Mouse (Mus musculus): Measurements from ENCODE around the gene Hoxc8. TPM values are rescaled to one million over a fixed set of nuclear protein-coding genes. Genes with fewer than 3 reads are reported as not detected.
A peak's percentile ranks its signal among the peaks of the same experiment; 100 is the strongest.

Gene Hoxc8
- total and polyA plus RNA-seq, 3 experiments, result 0.31 to 1.7 TPM; not detected in 1

- TF ChIP-seq E2F4 (IDR thresholded peaks at IDR 0.05; ENCODE audit: borderline replicate concordance, low read depth, low read length) (no peak), HCFC1 (IDR thresholded peaks at IDR 0.05; ENCODE audit: low read depth, low read length) (peak; percentile 77), EP300 (IDR thresholded peaks at IDR 0.05; ENCODE audit: low read depth in 1 of 2, low read length in 2 of 2) (peak in 1 of 2 experiments; percentile 35; a peak in 1 of 4 replicates), POLR2AphosphoS2 (IDR thresholded peaks at IDR 0.05; ENCODE audit: low read length) (no peak), MXI1 (IDR thresholded peaks at IDR 0.05; ENCODE audit: low read depth, low read length) (peak; percentile 77; the same call in 1 of the 2 replicates)
Measured at GRCm38 (mm10) chr15:102965892-102966775, 24.3 kb upstream of the Hoxc8 start (continued).

DNA sequence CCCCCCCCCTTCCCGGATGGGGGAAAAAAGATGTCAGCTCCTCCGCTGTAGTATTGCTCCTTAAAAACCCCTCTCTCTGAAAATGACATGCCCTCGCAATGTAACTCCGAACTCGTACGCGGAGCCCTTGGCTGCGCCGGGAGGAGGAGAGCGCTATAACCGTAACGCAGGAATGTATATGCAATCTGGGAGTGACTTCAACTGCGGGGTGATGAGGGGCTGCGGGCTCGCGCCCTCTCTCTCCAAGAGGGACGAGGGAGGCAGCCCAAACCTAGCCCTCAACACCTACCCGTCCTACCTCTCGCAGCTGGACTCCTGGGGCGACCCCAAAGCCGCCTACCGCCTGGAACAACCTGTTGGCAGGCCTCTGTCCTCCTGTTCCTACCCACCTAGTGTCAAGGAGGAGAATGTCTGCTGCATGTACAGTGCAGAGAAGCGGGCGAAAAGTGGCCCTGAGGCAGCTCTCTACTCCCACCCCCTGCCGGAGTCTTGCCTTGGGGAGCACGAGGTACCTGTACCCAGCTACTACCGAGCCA, 23.6 kb upstream of the Hoxc8 start, which contains the start of gene Hoxc10:
Hoxc10 (plus strand) TSS at position 21 of the 536 bp plus-strand sequence.
- H3K9me3 ChIP-seq (replicated peaks; ENCODE audit: insufficient read depth, low read length), result no peaks in the 10 kb centered on the region
- H3K9ac ChIP-seq (ENCODE audit: control insufficient read depth, low read depth, low read length, poor library complexity, severe bottlenecking), result peak within 1 kb of the TSS; percentile 93
- DNase-seq (ENCODE audit: low read depth, low spot score), result peak; percentile 87
- peak within 1 kb of the TSS; percentile 82 for H3K27ac ChIP-seq (ENCODE audit: control insufficient read depth, low read depth, low read length)
- H3K79me2 ChIP-seq (ENCODE audit: control insufficient read depth, insufficient read depth, low read length, poor library complexity), result peaks cover 31% of the 10 kb centered on the region
- H3K27me3 ChIP-seq (ENCODE audit: control insufficient read depth in 1 of 2, insufficient read depth in 2 of 2, low read length in 2 of 2), result peaks cover 8 to 15% of the 10 kb centered on the region in 2 experiments
- peaks cover 12 to 19% of the 10 kb centered on the region in 2 experiments for H3K4me1 ChIP-seq (ENCODE audit: control insufficient read depth in 1 of 2, insufficient read depth in 2 of 2, low read length in 2 of 2)
- H3K36me3 ChIP-seq (ENCODE audit: control insufficient read depth in 1 of 2, insufficient read depth in 2 of 2, low read length in 2 of 2), result peaks cover 0 to 18% of the 10 kb centered on the region in 2 experiments; a peak in 2 of 4 replicates
- peak within 1 kb of the TSS; percentile 84 to 97 for H3K4me3 ChIP-seq (ENCODE audit: control insufficient read depth in 1 of 2, insufficient read depth in 1 of 2, low read depth in 2 of 2, low read length in 2 of 2)
- TF ChIP-seq POLR2AphosphoS5 (IDR thresholded peaks at IDR 0.05; ENCODE audit: borderline replicate concordance, low read depth, low read length) (no peak), CHD2 (IDR thresholded peaks at IDR 0.05; ENCODE audit: low read length) (no peak), TCF12 (IDR thresholded peaks at IDR 0.05; ENCODE audit: low read depth, low read length) (peak; percentile 3; the same call in 1 of the 2 replicates), MEF2A (IDR thresholded peaks at IDR 0.05; ENCODE audit: extremely low read depth, insufficient replicate concordance, low read depth, low read length, poor library complexity, severe bottlenecking) (no peak), ETS1 (IDR thresholded peaks at IDR 0.05; ENCODE audit: low read depth, low read length) (no peak), USF2 (IDR thresholded peaks at IDR 0.05; ENCODE audit: borderline replicate concordance in 1 of 2, insufficient read depth in 1 of 2, low read depth in 1 of 2, low read length in 2 of 2) (no peak), GABPA (IDR thresholded peaks at IDR 0.05; ENCODE audit: low read depth, low read length) (no peak), MYC (IDR thresholded peaks at IDR 0.05; ENCODE audit: low read depth, low read length) (no peak), RCOR1 (IDR thresholded peaks at IDR 0.05; ENCODE audit: low read depth, low read length) (no peak), UBTF (IDR thresholded peaks at IDR 0.05; ENCODE audit: borderline replicate concordance, insufficient read depth, low read depth, low read length) (no peak), MYB (IDR thresholded peaks at IDR 0.05; ENCODE audit: low read depth, low read length) (0 out of 2 replicates have a peak, but pooled peaks have one; percentile 6), MAX (IDR thresholded peaks at IDR 0.05; ENCODE audit: low read length) (peak; percentile 76), RAD21 (IDR thresholded peaks at IDR 0.05; ENCODE audit: low read depth, low read length) (no peak), SIN3A (IDR thresholded peaks at IDR 0.05; ENCODE audit: low read length) (no peak; the same call in 1 of the 2 replicates), MAZ (IDR thresholded peaks at IDR 0.05; ENCODE audit: low read depth, low read length) (peak; percentile 92), CTCF (IDR thresholded peaks at IDR 0.05 in 2 of 3, conservative IDR thresholded peaks at IDR 0.05 in 1 of 3; ENCODE audit: control insufficient read depth in 1 of 3, insufficient read depth in 1 of 3, low read depth in 2 of 3, low read length in 3 of 3, poor library complexity in 1 of 3, severe bottlenecking in 1 of 3) (peak in 1 of 3 experiments; percentile 3; a peak in 2 of 6 replicates), HCFC1 (IDR thresholded peaks at IDR 0.05; ENCODE audit: low read depth, low read length) (0 out of 2 replicates have a peak, but pooled peaks have one; percentile 8), ZNF384 (IDR thresholded peaks at IDR 0.05; ENCODE audit: low read depth, low read length) (no peak; the same call in 1 of the 2 replicates), USF1 (IDR thresholded peaks at IDR 0.05; ENCODE audit: low read depth, low read length) (no peak), MAFK (IDR thresholded peaks at IDR 0.05; ENCODE audit: borderline replicate concordance, low read depth, low read length) (no peak), CHD1 (IDR thresholded peaks at IDR 0.05; ENCODE audit: low read depth, low read length) (no peak; the same call in 1 of the 2 replicates), TBP (IDR thresholded peaks at IDR 0.05; ENCODE audit: low read depth, low read length) (peak; percentile 6; the same call in 1 of the 2 replicates), TAL1 (IDR thresholded peaks at IDR 0.05; ENCODE audit: low read length) (no peak), JUND (IDR thresholded peaks at IDR 0.05; ENCODE audit: low read depth, low read length) (no peak), ZC3H11A (IDR thresholded peaks at IDR 0.05; ENCODE audit: low read depth, low read length) (no peak), POLR2A (IDR thresholded peaks at IDR 0.05; ENCODE audit: control insufficient read depth in 1 of 2, insufficient read depth in 1 of 2, low read depth in 1 of 2, low read length in 2 of 2, poor library complexity in 1 of 2) (peak in 1 of 2 experiments; percentile 52; a peak in 1 of 4 replicates), SMC3 (IDR thresholded peaks at IDR 0.05; ENCODE audit: low read depth, low read length) (peak; percentile 2; the same call in 1 of the 2 replicates), NELFE (IDR thresholded peaks at IDR 0.05; ENCODE audit: low read depth, low read length) (peak; percentile 19; the same call in 1 of the 2 replicates), EP300 (IDR thresholded peaks at IDR 0.05; ENCODE audit: low read depth in 1 of 2, low read length in 2 of 2) (no peak)
